Mouse (Mus musculus) thymus, adult 2 months (tissue): ENCODE results near the gene Synrg. TPM values are rescaled to one million over a fixed set of nuclear protein-coding genes. Genes with fewer than 3 reads are reported as not detected.

ENCODE experiments used
- DNase-seq: peaks from one replicate; pipeline ENCODE4 v3.0.0; 2021
- H3K27ac ChIP-seq: fragments of 200-500 bp; 2 replicates; pipeline ENCODE4 v1.5.1; 2012; ENCODE audit warnings: low read length, control low read depth; ENCODE audit not compliant: control insufficient read depth, insufficient read depth
- H3K27me3 ChIP-seq: fragments of 200-500 bp; 2 replicates; pipeline ENCODE4 v1.6.1; 2012; ENCODE audit warnings: mild to moderate bottlenecking, low read length, moderate library complexity, mixed read lengths; ENCODE audit not compliant: control insufficient read depth, insufficient read depth
- H3K36me3 ChIP-seq: fragments of 200-500 bp; 2 replicates; pipeline ENCODE4 v1.6.1; 2012; ENCODE audit warnings: mild to moderate bottlenecking, low read length, moderate library complexity; ENCODE audit not compliant: control insufficient read depth, insufficient read depth
- H3K4me1 ChIP-seq: fragments of 200-500 bp; replicated peaks from 2 replicates; pipeline ENCODE4 v1.6.1; 2012; ENCODE audit warnings: low read length; ENCODE audit not compliant: control insufficient read depth, insufficient read depth
- H3K4me3 ChIP-seq: fragments of 200-500 bp; 2 replicates; pipeline ENCODE4 v1.5.1; 2012; ENCODE audit warnings: mild to moderate bottlenecking, low read length, control low read depth, moderate library complexity; ENCODE audit not compliant: control insufficient read depth, insufficient read depth
- CTCF ChIP-seq: fragments of 200-500 bp; IDR thresholded peaks from 2 replicates; pipeline ENCODE4 v1.5.1; 2012; ENCODE audit warnings: mild to moderate bottlenecking, control low read depth, low read length, moderate library complexity, borderline replicate concordance; ENCODE audit not compliant: control insufficient read depth, poor library complexity, insufficient read depth; ENCODE audit errors: extremely low read depth
- POLR2A ChIP-seq: fragments of 200-500 bp; IDR thresholded peaks from 2 replicates; pipeline ENCODE4 v1.6.1; 2012; ENCODE audit warnings: mild to moderate bottlenecking, low read length, control low read depth, moderate library complexity; ENCODE audit not compliant: control insufficient read depth, poor library complexity, insufficient read depth; ENCODE audit errors: extremely low read depth
- WGBS: fragments of 180-500 bp; shearing (Covaris S2); methylation state at CpG from one replicate; pipeline ENCODE4 v1.1.7; 2018; 5-methylcytosine and 5-hydroxymethylcytosine counted together
- polyA plus RNA-seq: library from polyadenylated mRNA; depleted of rRNA; stranded (reverse); fragments of >200 nt; gene quantifications from 2 replicates; pipeline ENCODE4 v1.2.3, GENCODE M21; 2012; rRNA removed

The Synrg gene
- polyA plus RNA-seq, 1 experiment: 49.9 TPM

GRCm38 (mm10) chr11:84090572-84090971, 126.3 kb downstream of the Synrg start:
- no peak for TF ChIP-seq CTCF
- TF ChIP-seq POLR2A: no peak
- no peaks in the 10 kb centered on the region for H3K36me3 ChIP-seq

More at GRCm38 (mm10) chr11:84090572-84090971, 126.3 kb downstream of the Synrg start:
- H3K27ac ChIP-seq: no peak overlapping the region
- 93% methylated on average over 8 of the region's 8 CpGs for WGBS
- no peaks in the 10 kb centered on the region for H3K27me3 ChIP-seq
- DNase-seq: no peak
- H3K4me3 ChIP-seq: no peak overlapping the region
- no peaks in the 10 kb centered on the region for H3K4me1 ChIP-seq

Other genes starting within 250 kb of the Synrg start
- gene Wfdc21, start 217.5 kb upstream of the Synrg start, polyA plus RNA-seq: 12.5 and 17.0 TPM in 2 replicates
- 35.0 and 37.2 TPM in 2 replicates for gene Heatr6, start 210.7 kb upstream of the Synrg start, polyA plus RNA-seq
- gene Hnf1b, start 114.4 kb upstream of the Synrg start, polyA plus RNA-seq: 0.11 and 0.13 TPM in 2 replicates
- gene Ddx52, start 22.4 kb upstream of the Synrg start, polyA plus RNA-seq: 7.4 and 9.0 TPM in 2 replicates
- gene Dusp14, start 104.8 kb downstream of the Synrg start, polyA plus RNA-seq: 8.3 and 12.4 TPM in 2 replicates
- gene Tada2a, start 165.2 kb downstream of the Synrg start, polyA plus RNA-seq: 6.4 and 6.7 TPM in 2 replicates
- 25.3 and 38.3 TPM in 2 replicates for gene Acaca, start 165.2 kb downstream of the Synrg start, polyA plus RNA-seq
- not detected in 2 replicates for gene Gm11437, start 203.0 kb downstream of the Synrg start, polyA plus RNA-seq